Mouse (Mus musculus) stomach, embryonic 16.5 days (tissue): Measurements from ENCODE around the gene 4930451I11Rik. TPM values are rescaled to one million over a fixed set of nuclear protein-coding genes. Genes with fewer than 3 reads are reported as not detected.

Experiments used
- ATAC-seq: fragments of 200-750 bp; cut with Nextera tagmentation; 2 replicates; pipeline ENCODE4 v1.8.0; 2017; ENCODE audit warnings: moderate number of reproducible peaks, moderate TSS enrichment; ENCODE audit not compliant: insufficient read depth, low FRiP score
- H3K27ac ChIP-seq: fragments of 300-500 bp; sonication (generic); 2 replicates; pipeline ENCODE4 v1.5.1; 2014; ENCODE audit warnings: low read length
- H3K27me3 ChIP-seq: fragments of 300-500 bp; sonication (generic); 2 replicates; pipeline ENCODE4 v1.6.1; 2014; ENCODE audit warnings: low read length, control low read depth, mixed read lengths; ENCODE audit not compliant: control insufficient read depth, insufficient read depth
- H3K36me3 ChIP-seq: fragments of 300-500 bp; sonication (generic); 2 replicates; pipeline ENCODE4 v1.6.1; 2014; ENCODE audit warnings: low read length; ENCODE audit not compliant: control insufficient read depth, insufficient read depth
- H3K4me1 ChIP-seq: fragments of 300-500 bp; sonication (generic); 2 replicates; pipeline ENCODE4 v1.6.1; 2014; ENCODE audit warnings: low read length, control low read depth, mixed read lengths; ENCODE audit not compliant: control insufficient read depth, insufficient read depth
- H3K4me2 ChIP-seq: fragments of 300-500 bp; sonication (generic); 2 replicates; pipeline ENCODE4 v1.6.1; 2014; ENCODE audit warnings: low read depth, low read length, mixed read lengths
- H3K4me3 ChIP-seq: fragments of 300-500 bp; sonication (generic); replicated peaks from 2 replicates; pipeline ENCODE4 v1.5.1; 2014; ENCODE audit warnings: mild to moderate bottlenecking, low read length
- H3K9ac ChIP-seq: fragments of 300-500 bp; sonication (generic); 2 replicates; pipeline ENCODE4 v1.6.1; 2014; ENCODE audit warnings: low read length
- H3K9me3 ChIP-seq: fragments of 300-500 bp; sonication (generic); replicated peaks from 2 replicates; pipeline ENCODE4 v1.6.1; 2016; ENCODE audit warnings: low read length, control low read depth; ENCODE audit not compliant: control insufficient read depth
- WGBS: fragments of 180-500 bp; shearing (Covaris S2); extraction: QIAGEN DNeasy Blood & Tissue Kit; methylation state at CpG from one replicate; pipeline ENCODE4 v1.1.7; 2014; 5-methylcytosine and 5-hydroxymethylcytosine counted together
- polyA plus RNA-seq: library from polyadenylated mRNA; unstranded; fragments of >200 nt; fragmentation: Nextera tagmentation; extraction: Ambion mirVana; gene quantifications from 2 replicates; pipeline ENCODE4 v1.2.1, GENCODE M21; 2015

The 4930451I11Rik gene
- polyA plus RNA-seq, 1 experiment from 2014 or later = not detected

GRCm38 (mm10) chr7:126781661-126782370 lies 49.6 kb downstream of the 4930451I11Rik start:
- Histone ChIP-seq H3K4me3 (no peak overlapping the region), H3K36me3 (peaks cover 14% of the 10 kb centered on the region), H3K27me3 (no peaks in the 10 kb centered on the region), H3K4me2 (peak overlapping the region; percentile 98; the same call in 1 of the 2 replicates), H3K9me3 (no peaks in the 10 kb centered on the region), H3K4me1 (peaks cover 26% of the 10 kb centered on the region), H3K9ac (peak overlapping the region; percentile 67), H3K27ac (no peak overlapping the region)
- ATAC-seq = no peak
- WGBS = 41% methylated on average over 11 of the region's 11 CpGs

- ATAC-seq = no peak
- peak within 1 kb of the TSS; percentile 67 for H3K9ac ChIP-seq
- no peaks in the 10 kb centered on the region for H3K27me3 ChIP-seq
- peaks cover 28% of the 10 kb centered on the region for H3K4me1 ChIP-seq
- no peaks in the 10 kb centered on the region for H3K9me3 ChIP-seq
- H3K36me3 ChIP-seq = peaks cover 7% of the 10 kb centered on the region; the same call in 1 of the 2 replicates
- peak within 1 kb of the TSS; percentile 52 for H3K4me3 ChIP-seq
- H3K27ac ChIP-seq = peak within 1 kb of the TSS; percentile 58
- WGBS = 6% methylated on average over 22 of the region's 22 CpGs
- peak within 1 kb of the TSS; percentile 98 for H3K4me2 ChIP-seq
These were observed 50.3 kb downstream of the 4930451I11Rik start, which contains the start of gene Tbx6 for GRCm38 (mm10) chr7:126780971-126781635. Gene Tbx6 (plus strand): TSS chr7:126781483.

Other genes with a start within 250 kb of the 4930451I11Rik start
- gene Apobr, start 246.7 kb downstream of the 4930451I11Rik start, polyA plus RNA-seq = 1.4 and 2.2 TPM in 2 replicates
- gene Cln3, start 245.8 kb downstream of the 4930451I11Rik start, polyA plus RNA-seq = 30.4 and 33.3 TPM in 2 replicates
- not detected in 2 replicates for gene Il27, start 236.7 kb downstream of the 4930451I11Rik start, polyA plus RNA-seq
- 133 and 141 TPM in 2 replicates for gene Nupr1, start 200.8 kb downstream of the 4930451I11Rik start, polyA plus RNA-seq
- gene Sgf29, start 182.3 kb downstream of the 4930451I11Rik start, polyA plus RNA-seq = 40.4 and 47.6 TPM in 2 replicates
- gene Sult1a1, start 155.2 kb downstream of the 4930451I11Rik start, polyA plus RNA-seq = 11.9 and 13.0 TPM in 2 replicates
- 93.0 and 107 TPM in 2 replicates for gene Bola2, start 136.2 kb downstream of the 4930451I11Rik start, polyA plus RNA-seq
- 9.0 and 9.5 TPM in 2 replicates for gene Slx1b, start 135.9 kb downstream of the 4930451I11Rik start, polyA plus RNA-seq
- gene Coro1a, start 123.9 kb downstream of the 4930451I11Rik start, polyA plus RNA-seq = 45.8 and 55.5 TPM in 2 replicates
- gene Mapk3, start 72.0 kb downstream of the 4930451I11Rik start, polyA plus RNA-seq = 94.8 and 109 TPM in 2 replicates
- 11.1 and 15.4 TPM in 2 replicates for gene Gdpd3, start 65.3 kb downstream of the 4930451I11Rik start, polyA plus RNA-seq
- gene Ypel3, start 54.7 kb downstream of the 4930451I11Rik start, polyA plus RNA-seq = 60.6 and 65.9 TPM in 2 replicates
- 0.27 and 0.47 TPM in 2 replicates for gene Tbx6, start 50.2 kb downstream of the 4930451I11Rik start, polyA plus RNA-seq
- 180 and 192 TPM in 2 replicates for gene Ppp4c, start 39.1 kb downstream of the 4930451I11Rik start, polyA plus RNA-seq
- gene Fam57b, start 34.0 kb downstream of the 4930451I11Rik start, polyA plus RNA-seq = 1.1 and 1.3 TPM in 2 replicates
- gene Doc2a, start 15.8 kb upstream of the 4930451I11Rik start, polyA plus RNA-seq = 0.89 TPM in 1 of 2 replicates, not detected in the other
- 22.9 and 24.4 TPM in 2 replicates for gene Hirip3, start 30.3 kb upstream of the 4930451I11Rik start, polyA plus RNA-seq
- gene Ino80e, start 30.7 kb upstream of the 4930451I11Rik start, polyA plus RNA-seq = 62.2 and 64.8 TPM in 2 replicates
- 40.1 and 43.3 TPM in 2 replicates for gene Taok2, start 53.1 kb upstream of the 4930451I11Rik start, polyA plus RNA-seq
- 30.2 and 34.1 TPM in 2 replicates for gene Tmem219, start 91.3 kb upstream of the 4930451I11Rik start, polyA plus RNA-seq
- 11.3 and 12.8 TPM in 2 replicates for gene Kctd13, start 97.2 kb upstream of the 4930451I11Rik start, polyA plus RNA-seq
- gene Asphd1, start 117.9 kb upstream of the 4930451I11Rik start, polyA plus RNA-seq = 0.18 and 0.45 TPM in 2 replicates
- 1.3 and 1.9 TPM in 2 replicates for gene Sez6l2, start 118.9 kb upstream of the 4930451I11Rik start, polyA plus RNA-seq
- 110 and 125 TPM in 2 replicates for gene Cdipt, start 144.3 kb upstream of the 4930451I11Rik start, polyA plus RNA-seq
- gene Cdiptos, start 144.5 kb upstream of the 4930451I11Rik start, polyA plus RNA-seq = 1.5 and 2.1 TPM in 2 replicates
- 28.0 and 28.3 TPM in 2 replicates for gene Mvp, start 183.0 kb upstream of the 4930451I11Rik start, polyA plus RNA-seq
- gene Pagr1b, start 184.8 kb upstream of the 4930451I11Rik start, polyA plus RNA-seq = 0.36 TPM in 1 of 2 replicates, not detected in the other
- 43.5 and 56.6 TPM in 2 replicates for gene Pagr1a, start 185.7 kb upstream of the 4930451I11Rik start, polyA plus RNA-seq
- 31.1 and 39.0 TPM in 2 replicates for gene Gm42742, start 189.5 kb upstream of the 4930451I11Rik start, polyA plus RNA-seq
- 8.5 and 9.6 TPM in 2 replicates for gene Prrt2, start 189.6 kb upstream of the 4930451I11Rik start, polyA plus RNA-seq
- gene Maz, start 195.4 kb upstream of the 4930451I11Rik start, polyA plus RNA-seq = 23.2 and 27.9 TPM in 2 replicates
- 91.5 and 92.2 TPM in 2 replicates for gene Kif22, start 210.8 kb upstream of the 4930451I11Rik start, polyA plus RNA-seq